ENCODE assay signal across 8 mouse cellular contexts in the genomic region with DNA sequence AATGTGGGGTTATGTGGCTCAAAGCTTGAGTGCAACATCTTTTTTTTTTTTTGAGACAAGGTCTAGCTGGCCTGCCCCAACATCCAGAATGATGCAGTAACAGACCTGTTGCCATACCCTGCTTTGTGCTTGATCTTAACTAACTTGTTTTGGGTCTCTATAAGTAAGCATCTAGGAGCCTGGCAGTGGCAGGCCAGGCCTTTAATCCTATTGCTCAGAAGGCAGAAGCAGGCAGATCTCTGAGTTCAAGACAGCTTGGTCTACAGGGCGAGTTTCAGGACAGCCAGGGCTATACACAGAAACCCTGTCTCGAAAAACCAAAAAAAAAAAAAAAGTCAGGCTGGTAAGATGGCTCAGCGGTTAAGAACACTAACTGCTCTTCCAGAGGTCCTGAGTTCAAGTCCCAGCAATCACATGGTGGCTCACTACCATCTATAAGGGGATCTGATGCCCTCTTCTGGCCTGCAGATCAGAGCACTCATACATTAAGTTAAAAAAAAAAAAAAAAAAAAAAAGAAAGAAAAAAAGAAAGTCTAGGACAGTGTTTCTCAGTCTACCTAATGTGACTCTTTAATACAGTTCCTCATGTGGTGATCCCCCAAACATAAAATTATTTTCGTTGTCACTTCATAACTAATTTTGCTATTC. TPM values are rescaled to one million over a fixed set of nuclear protein-coding genes. Genes with fewer than 3 reads are reported as not detected.
A peak's percentile ranks its signal among the peaks of the same experiment; 100 is the strongest.
DNase-seq lines count a peak whose midpoint lies in the region; ATAC-seq and TF ChIP-seq lines count a peak whose summit lies in the region.

No protein-coding gene starts in this region.

- DNase-seq in kidney, adult 18-20 months = no peak
- DNase-seq in MEL (ENCODE audit: low read depth, low spot score) = peak; percentile 18
- DNase-seq in hindbrain, embryonic 11.5 days (ENCODE audit: low spot score) = no peak
- no peak for DNase-seq in embryo, embryonic 9.5 days (ENCODE audit: extremely low spot score)
- no peak for DNase-seq in ovary, postnatal 14 days (ENCODE audit: low spot score)

- H3K79me2 ChIP-seq in MEL (ENCODE audit: control insufficient read depth, insufficient read depth, low read length, poor library complexity) = peaks cover 37% of the 10 kb centered on the region

- peak overlapping the region; percentile 65 for H3K4me3 ChIP-seq in kidney, embryonic 15.5 days (replicated peaks)
- peak overlapping the region; percentile 46 to 79 for H3K4me3 ChIP-seq in MEL (ENCODE audit: control insufficient read depth in 1 of 2, insufficient read depth in 1 of 2, low read depth in 2 of 2, low read length in 2 of 2)
- peak overlapping the region; percentile 60 for H3K4me3 ChIP-seq in hindbrain, embryonic 11.5 days (ENCODE audit: low read depth, low read length)
- peak overlapping the region; percentile 64 for H3K4me3 ChIP-seq in midbrain, embryonic 13.5 days (replicated peaks)

- ATAC-seq in kidney, embryonic 15.5 days (replicated peaks; ENCODE audit: low FRiP score) = no peak
- peak; percentile 3; the same call in 1 of the 2 replicates for ATAC-seq in hindbrain, embryonic 11.5 days (ENCODE audit: low FRiP score)
- 0 out of 2 replicates have a peak, but pooled peaks have one; percentile 2 for ATAC-seq in midbrain, embryonic 13.5 days
- ATAC-seq in monocyte, adult 5-6 weeks (replicated peaks; ENCODE audit: insufficient number of reproducible peaks, low FRiP score, low TSS enrichment, poor library complexity, severe bottlenecking) = no peak

- no peak; a peak in 1 of 6 replicates for TF ChIP-seq CTCF in MEL (IDR thresholded peaks at IDR 0.05 in 2 of 3, conservative IDR thresholded peaks at IDR 0.05 in 1 of 3; ENCODE audit: control insufficient read depth in 1 of 3, insufficient read depth in 1 of 3, low read depth in 2 of 3, low read length in 3 of 3, poor library complexity in 1 of 3, severe bottlenecking in 1 of 3)

- no peak for TF ChIP-seq EP300 in MEL (IDR thresholded peaks at IDR 0.05; ENCODE audit: low read depth in 1 of 2, low read length in 2 of 2)

- WGBS in kidney, embryonic 15.5 days = 63% methylated on average over 4 of the region's 4 CpGs
- 62% methylated on average over 4 of the region's 4 CpGs for WGBS in hindbrain, embryonic 11.5 days
- WGBS in midbrain, embryonic 13.5 days = 66% methylated on average over 4 of the region's 4 CpGs

- no peak; the same call in none of the 2 replicates for TF ChIP-seq RAD21 in MEL (IDR thresholded peaks at IDR 0.05; ENCODE audit: low read depth, low read length)

- TF ChIP-seq POLR2A in MEL (IDR thresholded peaks at IDR 0.05; ENCODE audit: control insufficient read depth in 1 of 2, insufficient read depth in 1 of 2, low read depth in 1 of 2, low read length in 2 of 2, poor library complexity in 1 of 2) = no peak

- H3K4me2 ChIP-seq in kidney, embryonic 15.5 days = peak overlapping the region; percentile 74
- H3K4me2 ChIP-seq in hindbrain, embryonic 11.5 days (replicated peaks; ENCODE audit: low read depth, low read length) = peak overlapping the region; percentile 41
- H3K4me2 ChIP-seq in midbrain, embryonic 13.5 days (replicated peaks) = peak overlapping the region; percentile 65

- no peaks in the 10 kb centered on the region for H3K9me3 ChIP-seq in kidney, embryonic 15.5 days (replicated peaks)
- no peaks in the 10 kb centered on the region for H3K9me3 ChIP-seq in MEL (replicated peaks; ENCODE audit: insufficient read depth, low read length)
- H3K9me3 ChIP-seq in hindbrain, embryonic 11.5 days (ENCODE audit: control insufficient read depth, low read length) = no peaks in the 10 kb centered on the region
- H3K9me3 ChIP-seq in midbrain, embryonic 13.5 days = no peaks in the 10 kb centered on the region

- H3K36me3 ChIP-seq in kidney, embryonic 15.5 days = peaks cover 12% of the 10 kb centered on the region; the same call in 1 of the 2 replicates
- peaks cover 0 to 6% of the 10 kb centered on the region in 2 experiments; a peak in 1 of 4 replicates for H3K36me3 ChIP-seq in MEL (ENCODE audit: control insufficient read depth in 1 of 2, insufficient read depth in 2 of 2, low read length in 2 of 2)
- no peaks in the 10 kb centered on the region for H3K36me3 ChIP-seq in hindbrain, embryonic 11.5 days (ENCODE audit: control insufficient read depth, insufficient read depth, low read length)
- 0 out of 2 replicates have a peak, but pooled peaks cover under 1% of the 10 kb centered on the region for H3K36me3 ChIP-seq in midbrain, embryonic 13.5 days

- H3K9ac ChIP-seq in kidney, embryonic 15.5 days = peak overlapping the region; percentile 50
- peak overlapping the region; percentile 62 for H3K9ac ChIP-seq in MEL (ENCODE audit: control insufficient read depth, low read depth, low read length, poor library complexity, severe bottlenecking)
- peak overlapping the region; percentile 38; the same call in 1 of the 2 replicates for H3K9ac ChIP-seq in hindbrain, embryonic 11.5 days (ENCODE audit: low read depth, low read length)
- H3K9ac ChIP-seq in midbrain, embryonic 13.5 days (replicated peaks) = 0 out of 2 replicates have a peak overlapping the region, but pooled peaks have one; percentile 46

- H3K27me3 ChIP-seq in kidney, embryonic 15.5 days = no peaks in the 10 kb centered on the region
- H3K27me3 ChIP-seq in MEL (ENCODE audit: control insufficient read depth in 1 of 2, insufficient read depth in 2 of 2, low read length in 2 of 2) = no peaks in the 10 kb centered on the region
- H3K27me3 ChIP-seq in hindbrain, embryonic 11.5 days (ENCODE audit: control insufficient read depth, insufficient read depth, low read length) = no peaks in the 10 kb centered on the region
- H3K27me3 ChIP-seq in midbrain, embryonic 13.5 days = no peaks in the 10 kb centered on the region

- H3K27ac ChIP-seq in kidney, embryonic 15.5 days = peak overlapping the region; percentile 98
- peak overlapping the region; percentile 78 for H3K27ac ChIP-seq in MEL (ENCODE audit: control insufficient read depth, low read depth, low read length)
- peak overlapping the region; percentile 98; the same call in 1 of the 2 replicates for H3K27ac ChIP-seq in hindbrain, embryonic 11.5 days (ENCODE audit: low read depth, low read length)
- H3K27ac ChIP-seq in midbrain, embryonic 13.5 days = peak overlapping the region; percentile 99

- H3K4me1 ChIP-seq in kidney, embryonic 15.5 days = peaks cover 23% of the 10 kb centered on the region
- H3K4me1 ChIP-seq in MEL (ENCODE audit: control insufficient read depth in 1 of 2, insufficient read depth in 2 of 2, low read length in 2 of 2) = peaks cover 0 to 15% of the 10 kb centered on the region in 2 experiments; a peak in 2 of 4 replicates
- H3K4me1 ChIP-seq in hindbrain, embryonic 11.5 days (replicated peaks; ENCODE audit: control insufficient read depth, insufficient read depth, low read length) = 0 out of 2 replicates have a peak, but pooled peaks cover 3% of the 10 kb centered on the region
- peaks cover 22% of the 10 kb centered on the region for H3K4me1 ChIP-seq in midbrain, embryonic 13.5 days (replicated peaks)

TF ChIP-seq in MEL, 35 proteins besides CTCF, POLR2A, EP300 and RAD21 (continues in another document):
- no peak for TF ChIP-seq ELF1 (IDR thresholded peaks at IDR 0.05; ENCODE audit: low read depth, low read length)
- TF ChIP-seq USF1 (IDR thresholded peaks at IDR 0.05; ENCODE audit: low read depth, low read length) = peak; percentile 42; the same call in 1 of the 2 replicates
- TF ChIP-seq MYC (IDR thresholded peaks at IDR 0.05; ENCODE audit: low read depth, low read length) = no peak
- no peak for TF ChIP-seq TAL1 (IDR thresholded peaks at IDR 0.05; ENCODE audit: low read length)
- peak; percentile 18 for TF ChIP-seq SMC3 (IDR thresholded peaks at IDR 0.05; ENCODE audit: low read depth, low read length)
- no peak for TF ChIP-seq MXI1 (IDR thresholded peaks at IDR 0.05; ENCODE audit: low read depth, low read length)
- TF ChIP-seq MEF2A (IDR thresholded peaks at IDR 0.05; ENCODE audit: extremely low read depth, insufficient replicate concordance, low read depth, low read length, poor library complexity, severe bottlenecking) = no peak
- 0 out of 2 replicates have a peak, but pooled peaks have one; percentile 4 for TF ChIP-seq ZC3H11A (IDR thresholded peaks at IDR 0.05; ENCODE audit: low read depth, low read length)
- no peak for TF ChIP-seq MAZ (IDR thresholded peaks at IDR 0.05; ENCODE audit: low read depth, low read length)
- TF ChIP-seq HCFC1 (IDR thresholded peaks at IDR 0.05; ENCODE audit: low read depth, low read length) = no peak
- TF ChIP-seq RCOR1 (IDR thresholded peaks at IDR 0.05; ENCODE audit: low read depth, low read length) = no peak
- TF ChIP-seq ZNF384 (IDR thresholded peaks at IDR 0.05; ENCODE audit: low read depth, low read length) = peak; percentile 40; the same call in 1 of the 2 replicates

RNA-seq across cellular contexts. Expression of a gene that starts 0.7 kb away (rescaled TPM):
- 97.9 and 106 TPM in 2 replicates for polyA plus RNA-seq in kidney, embryonic 15.5 days (2015; fragmentation: Nextera tagmentation; extraction: Ambion mirVana)
- total RNA-seq in MEL (2012; rRNA removed) = 69.0 and 73.5 TPM in 2 replicates
- polyA plus RNA-seq in MEL (2012; ENCODE audit: insufficient read depth in 1 of 2, insufficient read length in 2 of 2, low read depth in 1 of 2, low replicate concordance in 2 of 2, missing spikeins in 1 of 2) = 100 to 1,000 TPM in 1 of 2 experiments, not detected in 1; 127 TPM
- polyA plus RNA-seq in hindbrain, embryonic 11.5 days (2014; fragmentation: Nextera tagmentation; extraction: Ambion mirVana) = 67.5 and 71.7 TPM in 2 replicates
- 64.3 and 67.4 TPM in 2 replicates for polyA plus RNA-seq in midbrain, embryonic 13.5 days (2015; fragmentation: Nextera tagmentation; extraction: Ambion mirVana)
- 77.2 to 150 TPM (median 108 TPM) in 3 replicates for total RNA-seq in monocyte, adult 5-6 weeks (2017)

RNA-seq across cellular contexts. Expression of a gene that starts 37.7 kb away (rescaled TPM):
- 26.9 and 29.4 TPM in 2 replicates for polyA plus RNA-seq in kidney, embryonic 15.5 days (2015; fragmentation: Nextera tagmentation; extraction: Ambion mirVana)
- 5.9 and 6.6 TPM in 2 replicates for total RNA-seq in MEL (2012; rRNA removed)
- 10 to 100 TPM in 1 of 2 experiments, not detected in 1; 33.2 TPM for polyA plus RNA-seq in MEL (2012; ENCODE audit: insufficient read depth in 1 of 2, insufficient read length in 2 of 2, low read depth in 1 of 2, low replicate concordance in 2 of 2, missing spikeins in 1 of 2)
- polyA plus RNA-seq in hindbrain, embryonic 11.5 days (2014; fragmentation: Nextera tagmentation; extraction: Ambion mirVana) = 22.4 and 24.5 TPM in 2 replicates
- polyA plus RNA-seq in midbrain, embryonic 13.5 days (2015; fragmentation: Nextera tagmentation; extraction: Ambion mirVana) = 34.6 and 36.6 TPM in 2 replicates
- 3.6 to 29.0 TPM (median 10.5 TPM) in 3 replicates for total RNA-seq in monocyte, adult 5-6 weeks (2017)

RNA-seq across cellular contexts. Expression of a gene that starts 37.7 kb away (rescaled TPM):
- polyA plus RNA-seq in kidney, embryonic 15.5 days (2015; fragmentation: Nextera tagmentation; extraction: Ambion mirVana) = 83.1 and 90.5 TPM in 2 replicates
- total RNA-seq in MEL (2012; rRNA removed) = 8.0 and 11.1 TPM in 2 replicates
- 10 to 100 TPM in 1 of 2 experiments, not detected in 1; 22.8 TPM for polyA plus RNA-seq in MEL (2012; ENCODE audit: insufficient read depth in 1 of 2, insufficient read length in 2 of 2, low read depth in 1 of 2, low replicate concordance in 2 of 2, missing spikeins in 1 of 2)
- 72.1 and 72.9 TPM in 2 replicates for polyA plus RNA-seq in hindbrain, embryonic 11.5 days (2014; fragmentation: Nextera tagmentation; extraction: Ambion mirVana)
- 107 and 110 TPM in 2 replicates for polyA plus RNA-seq in midbrain, embryonic 13.5 days (2015; fragmentation: Nextera tagmentation; extraction: Ambion mirVana)
- total RNA-seq in monocyte, adult 5-6 weeks (2017) = 13.7 to 42.8 TPM (median 31.8 TPM) in 3 replicates

Comparison
In these comparisons a context has a peak if more than half of its experiments do, and no peak if none do; other contexts are left out.
1. ATAC-seq: peak in hindbrain, embryonic 11.5 days (single experiment) and midbrain, embryonic 13.5 days (single experiment); none in kidney, embryonic 15.5 days (single experiment) and monocyte, adult 5-6 weeks (single experiment).
2. Peak in every context shown above with its lines, with median percentiles within 50 percentile points of each other: H3K27ac ChIP-seq, H3K4me2 ChIP-seq, H3K4me3 ChIP-seq and H3K9ac ChIP-seq.